Mouse (Mus musculus) neural tube, embryonic 12.5 days (tissue): Measurements from ENCODE around the gene Btf3l4. TPM values are rescaled to one million over a fixed set of nuclear protein-coding genes. Genes with fewer than 3 reads are reported as not detected.

Source experiments
- polyA plus RNA-seq: library from polyadenylated mRNA; unstranded; fragments of >200 nt; fragmentation: Nextera tagmentation; extraction: Ambion mirVana; gene quantifications from 2 replicates; pipeline ENCODE4 v1.2.1, GENCODE M21; 2016

The Btf3l4 gene
- polyA plus RNA-seq, 1 experiment from 2014 or later, result 237 TPM

Other genes with a start within 250 kb of the Btf3l4 start
- 22.5 and 24.9 TPM in 2 replicates for gene Cc2d1b, start 213.7 kb downstream of the Btf3l4 start, polyA plus RNA-seq
- gene 3110021N24Rik, start 114.0 kb downstream of the Btf3l4 start, polyA plus RNA-seq, result 1.8 and 2.7 TPM in 2 replicates
- gene Zfyve9, start 52.8 kb downstream of the Btf3l4 start, polyA plus RNA-seq, result 5.2 and 6.7 TPM in 2 replicates
- 93.5 and 96.7 TPM in 2 replicates for gene Txndc12, start 987 bp upstream of the Btf3l4 start, polyA plus RNA-seq
- 38.6 and 40.5 TPM in 2 replicates for gene Kti12, start 14.2 kb upstream of the Btf3l4 start, polyA plus RNA-seq
- 2.0 and 2.2 TPM in 2 replicates for gene A730015C16Rik, start 15.0 kb upstream of the Btf3l4 start, polyA plus RNA-seq
- 38.0 and 39.0 TPM in 2 replicates for gene Rab3b, start 45.4 kb upstream of the Btf3l4 start, polyA plus RNA-seq
- 94.4 and 106 TPM in 2 replicates for gene Nrd1, start 167.0 kb upstream of the Btf3l4 start, polyA plus RNA-seq